Mouse (Mus musculus) liver, adult 2 months (tissue): ENCODE measurements around the gene Apol6. TPM values are rescaled to one million over a fixed set of nuclear protein-coding genes. Genes with fewer than 3 reads are reported as not detected.

ENCODE experiments used
- DNase-seq: peaks from one replicate; pipeline ENCODE4 v3.0.0-alpha.2; 2011; ENCODE audit warnings: low read depth, low spot score; ENCODE audit errors: extremely low read depth
- H3K27ac ChIP-seq: fragments of 200-500 bp; replicated peaks from 2 replicates; pipeline ENCODE4 v1.5.1; 2012; ENCODE audit warnings: low read depth, mild to moderate bottlenecking, control low read depth, inconsistent platforms, low read length; ENCODE audit not compliant: insufficient read depth
- H3K27me3 ChIP-seq: fragments of 200-500 bp; 2 replicates; pipeline ENCODE4 v1.6.1; 2012; ENCODE audit warnings: mild to moderate bottlenecking, moderate library complexity, low read length, inconsistent platforms; ENCODE audit not compliant: control insufficient read depth, insufficient read depth
- H3K36me3 ChIP-seq: fragments of 200-500 bp; 2 replicates; pipeline ENCODE4 v1.6.1; 2012; ENCODE audit warnings: low read length, inconsistent platforms; ENCODE audit not compliant: control insufficient read depth, insufficient read depth
- H3K4me1 ChIP-seq: fragments of 200-500 bp; 2 replicates; pipeline ENCODE4 v1.6.1; 2011; ENCODE audit warnings: low read length; ENCODE audit not compliant: control insufficient read depth, insufficient read depth
- H3K4me3 ChIP-seq: fragments of 200-500 bp; 2 replicates; pipeline ENCODE4 v1.5.1; 2011; ENCODE audit warnings: low read depth, mild to moderate bottlenecking, control low read depth, low read length, moderate library complexity; ENCODE audit not compliant: insufficient read depth
- H3K79me2 ChIP-seq: fragments of 200-500 bp; 2 replicates; pipeline ENCODE4 v1.6.1; 2012; ENCODE audit warnings: inconsistent platforms, mild to moderate bottlenecking, low read length, moderate library complexity; ENCODE audit not compliant: control insufficient read depth, insufficient read depth
- H3K9ac ChIP-seq: fragments of 200-500 bp; 2 replicates; pipeline ENCODE4 v1.6.1; 2012; ENCODE audit warnings: low read depth, mild to moderate bottlenecking, control low read depth, inconsistent platforms, low read length
- CTCF ChIP-seq: fragments of 200-500 bp; IDR thresholded peaks from 2 replicates; pipeline ENCODE4 v1.5.1; 2011; ENCODE audit warnings: low read depth, low read length, control low read depth
- POLR2A ChIP-seq: fragments of 200-500 bp; IDR thresholded peaks from 2 replicates; pipeline ENCODE4 v1.6.1; 2011; ENCODE audit warnings: low read length, control low read depth; ENCODE audit not compliant: insufficient read depth; ENCODE audit errors: extremely low read depth
- WGBS: fragments of 180-500 bp; shearing (Covaris S2); methylation state at CpG from one replicate; pipeline ENCODE4 v1.1.7; 2018; 5-methylcytosine and 5-hydroxymethylcytosine counted together
- polyA plus RNA-seq: library from polyadenylated mRNA; depleted of rRNA; stranded (reverse); fragments of >200 nt; gene quantifications from 2 replicates; pipeline ENCODE4 v1.2.3, GENCODE M21; 2012
- total RNA-seq: library from RNA; depleted of rRNA; stranded (reverse); fragments of >200 nt; gene quantifications from 2 replicates; pipeline ENCODE4 v1.2.3, GENCODE M21; 2014

Gene Apol6
- total and polyA plus RNA-seq, 2 experiments, result 0.37 TPM; not detected in 1

GRCm38 (mm10) chr15:77018740-77019340 is 25.7 kb upstream of the Apol6 start:
- Histone ChIP-seq H3K36me3 (no peaks in the 10 kb centered on the region), H3K27me3 (no peaks in the 10 kb centered on the region), H3K79me2 (no peaks in the 10 kb centered on the region), H3K4me1 (no peaks in the 10 kb centered on the region), H3K9ac (no peak overlapping the region), H3K27ac (no peak overlapping the region), H3K4me3 (no peak overlapping the region)
- no peak for TF ChIP-seq POLR2A
- peak; percentile 13; the same call in 1 of the 2 replicates for TF ChIP-seq CTCF
- 69% methylated on average over 6 of the region's 6 CpGs for WGBS
- DNase-seq, result no peak

- H3K27me3 ChIP-seq, result no peaks in the 10 kb centered on the region
- 62% methylated on average over 7 of the region's 7 CpGs for WGBS
- H3K27ac ChIP-seq, result no peak overlapping the region
- H3K79me2 ChIP-seq, result no peaks in the 10 kb centered on the region
- H3K4me3 ChIP-seq, result no peak overlapping the region
- H3K4me1 ChIP-seq, result no peaks in the 10 kb centered on the region
- H3K36me3 ChIP-seq, result no peaks in the 10 kb centered on the region
- TF ChIP-seq POLR2A, result no peak
- TF ChIP-seq CTCF, result no peak
- no peak overlapping the region for H3K9ac ChIP-seq
- DNase-seq, result no peak
These were observed 25.0 kb upstream of the Apol6 start for GRCm38 (mm10) chr15:77019533-77019932.

GRCm38 (mm10) chr15:77020136-77020535 is 24.4 kb upstream of the Apol6 start:
- Histone ChIP-seq H3K4me1 (no peaks in the 10 kb centered on the region), H3K9ac (no peak overlapping the region), H3K36me3 (no peaks in the 10 kb centered on the region), H3K79me2 (no peaks in the 10 kb centered on the region), H3K4me3 (no peak overlapping the region), H3K27ac (no peak overlapping the region), H3K27me3 (no peaks in the 10 kb centered on the region)
- 63% methylated on average over 4 of the region's 4 CpGs for WGBS
- no peak for DNase-seq
- TF ChIP-seq CTCF, result no peak
- TF ChIP-seq POLR2A, result no peak

GRCm38 (mm10) chr15:77021056-77021455 is 23.5 kb upstream of the Apol6 start:
- no peak overlapping the region for H3K27ac ChIP-seq
- no peaks in the 10 kb centered on the region for H3K27me3 ChIP-seq
- no peak for DNase-seq
- TF ChIP-seq CTCF, result no peak
- TF ChIP-seq POLR2A, result no peak
- 93% methylated on average over 3 of the region's 3 CpGs for WGBS
- H3K79me2 ChIP-seq, result no peaks in the 10 kb centered on the region
- H3K4me3 ChIP-seq, result no peak overlapping the region
- H3K4me1 ChIP-seq, result no peaks in the 10 kb centered on the region
- no peaks in the 10 kb centered on the region for H3K36me3 ChIP-seq
- H3K9ac ChIP-seq, result no peak overlapping the region

- Histone ChIP-seq H3K4me1 (no peaks in the 10 kb centered on the region), H3K4me3 (no peak overlapping the region), H3K79me2 (no peaks in the 10 kb centered on the region), H3K36me3 (no peaks in the 10 kb centered on the region), H3K27me3 (no peaks in the 10 kb centered on the region), H3K27ac (no peak overlapping the region), H3K9ac (no peak overlapping the region)
- 88% methylated on average over 4 of the region's 4 CpGs for WGBS
- TF ChIP-seq POLR2A (no peak), CTCF (no peak)
- DNase-seq, result no peak
These were observed 22.7 kb upstream of the Apol6 start for GRCm38 (mm10) chr15:77021851-77022250.

- no peak overlapping the region for H3K9ac ChIP-seq
- WGBS, result 75% methylated on average over 5 of the region's 5 CpGs
- H3K27ac ChIP-seq, result no peak overlapping the region
- H3K79me2 ChIP-seq, result no peaks in the 10 kb centered on the region
- H3K27me3 ChIP-seq, result no peaks in the 10 kb centered on the region
- H3K4me3 ChIP-seq, result no peak overlapping the region
- TF ChIP-seq POLR2A (no peak), CTCF (no peak)
- no peak for DNase-seq
- H3K36me3 ChIP-seq, result no peaks in the 10 kb centered on the region
- H3K4me1 ChIP-seq, result no peaks in the 10 kb centered on the region
These were observed 22.1 kb upstream of the Apol6 start for GRCm38 (mm10) chr15:77022401-77022957.
